Mouse (Mus musculus): ENCODE measurements around the gene Apol8.
"Not testable (repeated sequence)": the region's sequence is repeated elsewhere in the genome, so short reads cannot be mapped to it uniquely, and the experiment has no call there.

GRCm38 (mm10) chr15:77718240-77718639 lies 38.6 kb downstream of the Apol8 start:
- not testable (repeated sequence) for TF ChIP-seq CTCF (IDR thresholded peaks at IDR 0.05; ENCODE audit: borderline replicate concordance, insufficient read depth, low read length); POLR2A (IDR thresholded peaks at IDR 0.05; ENCODE audit: low read depth, low read length)

All from embryonic fibroblast, embryonic 13.5 days (primary cell).